Mouse (Mus musculus): ENCODE results near the gene Olfr516.

Olfr516 gene

GRCm38 (mm10) chr7:108850429-108850828 is at the start of gene Olfr516:
Gene Olfr516, minus strand, starts transcription at chr7:108850529.
- no peak for DNase-seq (ENCODE audit: low spot score)

GRCm38 (mm10) chr7:108894320-108894719 is 44.0 kb upstream of the Olfr516 start, which contains the start of gene Olfr519:
Gene Olfr519, minus strand, starts transcription at chr7:108894420.
- DNase-seq (ENCODE audit: low spot score) = no peak

- DNase-seq (ENCODE audit: low spot score) = no peak
Measured at GRCm38 (mm10) chr7:108884906-108885305, 34.6 kb upstream of the Olfr516 start, which contains the start of gene Olfr518. Gene Olfr518, minus strand, starts transcription at chr7:108885006.

- no peak for DNase-seq (ENCODE audit: low spot score)
Measured at GRCm38 (mm10) chr7:108872279-108872678, 21.9 kb upstream of the Olfr516 start, which contains the start of gene Olfr517. Gene Olfr517, minus strand, starts transcription at chr7:108872379.

- DNase-seq (ENCODE audit: low spot score) = no peak
Measured at GRCm38 (mm10) chr7:108825897-108826296, 24.4 kb downstream of the Olfr516 start, which contains the start of gene Olfr514. Gene Olfr514, minus strand, starts transcription at chr7:108825997.

- peak; percentile 12 for DNase-seq (ENCODE audit: low spot score)
Measured at GRCm38 (mm10) chr7:108814593-108815215, 35.6 kb downstream of the Olfr516 start.

GRCm38 (mm10) chr7:108797205-108797933 is 53.0 kb downstream of the Olfr516 start:
- no peak for DNase-seq (ENCODE audit: low spot score)

Data from urinary bladder, postnatal 14 days (tissue).